Mouse (Mus musculus) limb, embryonic 11.5 days (tissue): ENCODE results near the gene Taok3. TPM values are rescaled to one million over a fixed set of nuclear protein-coding genes. Genes with fewer than 3 reads are reported as not detected.

Experiments
- ATAC-seq: fragments of 200-750 bp; cut with Nextera tagmentation; 2 replicates; pipeline ENCODE4 v1.8.0; 2017; ENCODE audit warnings: low read depth; ENCODE audit not compliant: insufficient number of reproducible peaks, low FRiP score, low TSS enrichment
- DNase-seq: peaks from one replicate; pipeline ENCODE4 v3.0.0-alpha.2; 2015; ENCODE audit warnings: low spot score
- H3K27ac ChIP-seq: fragments of 300-500 bp; sonication (generic); replicated peaks from 2 replicates; pipeline ENCODE4 v1.5.1; 2014; ENCODE audit warnings: low read depth, mild to moderate bottlenecking, low read length
- H3K27me3 ChIP-seq: fragments of 300-500 bp; sonication (generic); 2 replicates; pipeline ENCODE4 v1.6.1; 2014; ENCODE audit warnings: mild to moderate bottlenecking, low read length, mixed read lengths; ENCODE audit not compliant: control insufficient read depth, insufficient read depth
- H3K36me3 ChIP-seq: fragments of 300-500 bp; sonication (generic); 2 replicates; pipeline ENCODE4 v1.6.1; 2014; ENCODE audit warnings: mild to moderate bottlenecking, low read length, moderate library complexity, mixed read lengths; ENCODE audit not compliant: control insufficient read depth, insufficient read depth
- H3K4me1 ChIP-seq: fragments of 300-500 bp; sonication (generic); 2 replicates; pipeline ENCODE4 v1.6.1; 2014; ENCODE audit warnings: low read length, mixed read lengths; ENCODE audit not compliant: control insufficient read depth, insufficient read depth
- H3K4me2 ChIP-seq: fragments of 300-500 bp; sonication (generic); 2 replicates; pipeline ENCODE4 v1.6.1; 2014; ENCODE audit warnings: low read depth, mild to moderate bottlenecking, moderate library complexity; ENCODE audit not compliant: severe bottlenecking
- H3K4me3 ChIP-seq: fragments of 300-500 bp; sonication (generic); 2 replicates; pipeline ENCODE4 v1.5.1; 2014; ENCODE audit warnings: low read depth, low read length
- H3K9ac ChIP-seq: fragments of 300-500 bp; sonication (generic); 2 replicates; pipeline ENCODE4 v1.6.1; 2014; ENCODE audit warnings: mild to moderate bottlenecking, low read length
- H3K9me3 ChIP-seq: fragments of 300-500 bp; sonication (generic); 2 replicates; pipeline ENCODE4 v1.6.1; 2016; ENCODE audit warnings: low read length; ENCODE audit not compliant: control insufficient read depth
- WGBS: fragments of 180-500 bp; shearing (Covaris S2); extraction: QIAGEN DNeasy Blood & Tissue Kit; methylation state at CpG from one replicate; pipeline ENCODE4 v1.1.7; 2014; 5-methylcytosine and 5-hydroxymethylcytosine counted together
- polyA plus RNA-seq: library from polyadenylated mRNA; unstranded; fragments of >200 nt; fragmentation: Nextera tagmentation; extraction: Ambion mirVana; gene quantifications from 2 replicates; pipeline ENCODE4 v1.2.1, GENCODE M21; 2014

Taok3 gene
- 6.0 and 6.1 TPM in 2 replicates for polyA plus RNA-seq

- WGBS, result 0% methylated on average over 71 of the region's 74 CpGs
- Histone ChIP-seq H3K9ac (peak within 1 kb of the TSS; percentile 60), H3K27me3 (peaks cover 5% of the 10 kb centered on the region; the same call in 1 of the 2 replicates), H3K4me3 (peak within 1 kb of the TSS; percentile 75), H3K27ac (no peak within 1 kb of the TSS), H3K4me2 (peak within 1 kb of the TSS; percentile 70), H3K36me3 (no peaks in the 10 kb centered on the region), H3K4me1 (peaks cover 8% of the 10 kb centered on the region; the same call in 1 of the 2 replicates), H3K9me3 (no peaks in the 10 kb centered on the region)
- ATAC-seq, result peak; percentile 89
- peak; percentile 100 for DNase-seq
Observed at GRCm38 (mm10) chr5:117119777-117120488, at the start of gene Taok3. Gene Taok3 (plus strand): TSS chr5:117120129.

DNA sequence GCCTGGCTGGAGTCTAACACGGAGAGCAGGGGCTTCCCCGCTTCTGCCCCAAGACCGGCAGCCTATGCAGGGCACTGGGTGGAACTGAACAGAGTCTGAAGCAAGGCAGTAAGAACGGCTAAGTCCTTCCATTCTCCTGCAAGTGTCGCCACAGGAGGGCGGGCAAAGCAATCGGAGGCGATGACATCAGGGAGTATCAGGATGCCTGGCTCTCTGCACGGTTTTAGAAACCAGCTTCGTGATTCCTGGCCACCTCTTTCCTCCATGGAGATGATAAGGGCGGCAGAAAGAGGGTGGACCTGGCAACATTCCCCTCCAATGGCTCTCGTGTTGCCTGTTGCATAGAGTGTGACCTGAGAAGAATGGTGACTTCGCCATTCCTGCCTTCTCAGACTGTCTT lies 32.2 kb upstream of the Taok3 start:
- peak; percentile 30 for DNase-seq
- H3K9me3 ChIP-seq, result no peaks in the 10 kb centered on the region
- ATAC-seq, result no peak
- H3K36me3 ChIP-seq, result peaks cover 12% of the 10 kb centered on the region; the same call in 1 of the 2 replicates
- H3K4me2 ChIP-seq, result peak overlapping the region; percentile 7; the same call in 1 of the 2 replicates
- no peaks in the 10 kb centered on the region for H3K27me3 ChIP-seq
- no peak overlapping the region for H3K9ac ChIP-seq
- no peaks in the 10 kb centered on the region for H3K4me1 ChIP-seq
- no peak overlapping the region for H3K27ac ChIP-seq
- WGBS, result 11% methylated on average over 13 of the region's 13 CpGs
- H3K4me3 ChIP-seq, result no peak overlapping the region

- Histone ChIP-seq H3K27me3 (no peaks in the 10 kb centered on the region), H3K36me3 (peaks cover 16% of the 10 kb centered on the region; the same call in 1 of the 2 replicates), H3K27ac (no peak overlapping the region), H3K4me1 (no peaks in the 10 kb centered on the region), H3K4me3 (no peak overlapping the region), H3K4me2 (no peak overlapping the region), H3K9ac (no peak overlapping the region), H3K9me3 (no peaks in the 10 kb centered on the region)
- DNase-seq, result no peak
- 35% methylated on average over 3 of the region's 3 CpGs for WGBS
- ATAC-seq, result no peak
Observed at GRCm38 (mm10) chr5:117089147-117089546, 30.8 kb upstream of the Taok3 start.

GRCm38 (mm10) chr5:117089786-117090185 lies 30.1 kb upstream of the Taok3 start:
- DNase-seq (no peak), ATAC-seq (no peak)
- no peak overlapping the region for H3K4me2 ChIP-seq
- H3K9me3 ChIP-seq, result no peaks in the 10 kb centered on the region
- H3K27me3 ChIP-seq, result no peaks in the 10 kb centered on the region
- H3K4me3 ChIP-seq, result no peak overlapping the region
- no peaks in the 10 kb centered on the region for H3K4me1 ChIP-seq
- H3K27ac ChIP-seq, result no peak overlapping the region
- 28% methylated on average over 5 of the region's 6 CpGs for WGBS
- peaks cover 17% of the 10 kb centered on the region; the same call in 1 of the 2 replicates for H3K36me3 ChIP-seq
- no peak overlapping the region for H3K9ac ChIP-seq

- no peaks in the 10 kb centered on the region for H3K4me1 ChIP-seq
- H3K27me3 ChIP-seq, result no peaks in the 10 kb centered on the region
- H3K27ac ChIP-seq, result no peak overlapping the region
- no peak overlapping the region for H3K4me2 ChIP-seq
- DNase-seq (peak; percentile 46), ATAC-seq (no peak)
- H3K36me3 ChIP-seq, result peaks cover 20% of the 10 kb centered on the region; the same call in 1 of the 2 replicates
- H3K4me3 ChIP-seq, result no peak overlapping the region
- WGBS, result 37% methylated on average over 7 of the region's 7 CpGs
- H3K9me3 ChIP-seq, result no peaks in the 10 kb centered on the region
- no peak overlapping the region for H3K9ac ChIP-seq
Observed at GRCm38 (mm10) chr5:117094431-117094830, 25.5 kb upstream of the Taok3 start.

- no peak overlapping the region for H3K27ac ChIP-seq
- no peaks in the 10 kb centered on the region for H3K27me3 ChIP-seq
- H3K36me3 ChIP-seq, result peaks cover 27% of the 10 kb centered on the region
- H3K9ac ChIP-seq, result no peak overlapping the region
- H3K4me1 ChIP-seq, result no peaks in the 10 kb centered on the region
- H3K9me3 ChIP-seq, result no peaks in the 10 kb centered on the region
- WGBS, result 53% methylated on average over 3 of the region's 3 CpGs
- H3K4me3 ChIP-seq, result no peak overlapping the region
- no peak for ATAC-seq
- peak; percentile 54 for DNase-seq
- H3K4me2 ChIP-seq, result no peak overlapping the region
Observed at GRCm38 (mm10) chr5:117096716-117097115, 23.2 kb upstream of the Taok3 start.

DNA sequence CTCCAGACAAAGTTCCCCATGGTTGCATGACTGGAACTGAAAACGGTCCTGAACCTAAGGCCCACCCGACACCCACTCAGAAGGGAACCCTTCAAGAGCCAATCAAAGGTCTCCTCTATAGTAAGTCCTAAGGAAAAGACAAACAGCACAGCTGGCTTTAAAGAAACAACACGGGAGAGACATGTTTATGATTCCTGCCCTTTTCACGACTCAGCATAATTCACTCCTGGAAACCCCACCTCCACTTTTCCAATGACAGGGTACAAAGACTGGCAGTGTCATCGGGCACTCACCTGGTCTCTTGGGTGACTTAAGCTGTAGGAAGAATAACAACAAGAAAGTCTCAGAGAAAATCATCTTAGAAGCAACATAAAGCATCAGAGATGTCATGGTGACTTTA lies 20.9 kb upstream of the Taok3 start:
- H3K4me2 ChIP-seq, result no peak overlapping the region
- 85% methylated on average over 5 of the region's 5 CpGs for WGBS
- no peak overlapping the region for H3K9ac ChIP-seq
- H3K36me3 ChIP-seq, result peaks cover 17% of the 10 kb centered on the region
- no peak overlapping the region for H3K4me3 ChIP-seq
- ATAC-seq (no peak), DNase-seq (no peak)
- H3K9me3 ChIP-seq, result no peaks in the 10 kb centered on the region
- H3K27me3 ChIP-seq, result no peaks in the 10 kb centered on the region
- H3K4me1 ChIP-seq, result no peaks in the 10 kb centered on the region
- H3K27ac ChIP-seq, result no peak overlapping the region

GRCm38 (mm10) chr5:117099742-117100141 lies 20.2 kb upstream of the Taok3 start:
- no peak overlapping the region for H3K9ac ChIP-seq
- no peak overlapping the region for H3K27ac ChIP-seq
- no peaks in the 10 kb centered on the region for H3K27me3 ChIP-seq
- H3K9me3 ChIP-seq, result no peaks in the 10 kb centered on the region
- DNase-seq (no peak), ATAC-seq (no peak)
- H3K4me1 ChIP-seq, result no peaks in the 10 kb centered on the region
- H3K4me3 ChIP-seq, result no peak overlapping the region
- H3K4me2 ChIP-seq, result no peak overlapping the region
- 84% methylated on average over 11 of the region's 11 CpGs for WGBS
- peaks cover 23% of the 10 kb centered on the region for H3K36me3 ChIP-seq
